Mouse (Mus musculus) kidney, adult 2 months (tissue): ENCODE results near the gene Gm10309. TPM values are rescaled to one million over a fixed set of nuclear protein-coding genes. Genes with fewer than 3 reads are reported as not detected.

Experiments
- DNase-seq: peaks from one replicate; pipeline ENCODE4 v3.0.0; 2021
- H3K27ac ChIP-seq: fragments of 200-500 bp; 2 replicates; pipeline ENCODE4 v1.5.1; 2012; ENCODE audit warnings: low read depth, low read length, control low read depth, inconsistent platforms; ENCODE audit not compliant: insufficient read depth
- H3K27me3 ChIP-seq: fragments of 200-500 bp; replicated peaks from 2 replicates; pipeline ENCODE4 v1.6.1; 2012; ENCODE audit warnings: mild to moderate bottlenecking, moderate library complexity, low read length, inconsistent platforms; ENCODE audit not compliant: control insufficient read depth, insufficient read depth
- H3K36me3 ChIP-seq: fragments of 200-500 bp; 2 replicates; pipeline ENCODE4 v1.6.1; 2012; ENCODE audit warnings: mild to moderate bottlenecking, moderate library complexity, low read length, inconsistent platforms; ENCODE audit not compliant: control insufficient read depth, insufficient read depth
- H3K4me1 ChIP-seq: fragments of 200-500 bp; 2 replicates; pipeline ENCODE4 v1.6.1; 2011; ENCODE audit warnings: low read length; ENCODE audit not compliant: control insufficient read depth, insufficient read depth
- H3K4me3 ChIP-seq: fragments of 200-500 bp; 2 replicates; pipeline ENCODE4 v1.5.1; 2011; ENCODE audit warnings: mild to moderate bottlenecking, low read depth, low read length, control low read depth; ENCODE audit not compliant: insufficient read depth
- CTCF ChIP-seq: fragments of 200-500 bp; conservative IDR thresholded peaks from 2 replicates; pipeline ENCODE4 v1.5.1; 2011; ENCODE audit warnings: low read depth, mild to moderate bottlenecking, control low read depth, low read length, moderate library complexity, mixed read lengths; ENCODE audit not compliant: insufficient read depth, insufficient read length
- POLR2A ChIP-seq: fragments of 200-500 bp; IDR thresholded peaks from one replicate; pipeline ENCODE4 v1.6.1; 2011; ENCODE audit warnings: low read depth, low read length, control low read depth
- WGBS: fragments of 180-500 bp; shearing (Covaris S2); methylation state at CpG from one replicate; pipeline ENCODE4 v1.1.7; 2018; 5-methylcytosine and 5-hydroxymethylcytosine counted together
- polyA plus RNA-seq: library from polyadenylated mRNA; depleted of rRNA; stranded (reverse); fragments of >200 nt; gene quantifications from 2 replicates; pipeline ENCODE4 v1.2.3, GENCODE M21; 2012

Gm10309 gene
- polyA plus RNA-seq, 1 experiment: 0.13 TPM

DNA sequence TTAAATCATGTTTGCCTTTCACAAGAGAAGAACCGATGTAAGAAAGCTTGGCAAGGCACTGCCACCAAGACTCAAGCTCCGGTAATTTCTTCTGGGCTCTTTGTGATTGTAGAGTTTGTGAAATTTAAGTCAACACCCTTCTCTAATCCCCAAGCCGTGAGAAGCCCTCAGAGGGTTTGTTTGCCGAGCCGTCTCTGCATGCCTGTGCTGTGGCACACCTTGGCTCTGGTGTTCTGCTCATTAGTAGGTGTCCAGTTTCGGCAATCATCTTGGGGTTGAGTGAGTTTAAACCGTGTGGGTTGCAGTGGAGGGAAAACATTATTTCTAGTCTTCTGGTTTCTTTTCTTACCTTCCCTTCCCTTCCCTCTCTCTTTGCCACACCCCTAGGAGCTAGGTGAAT, 21.0 kb upstream of the Gm10309 start:
- DNase-seq: no peak
- no peak overlapping the region for H3K27ac ChIP-seq
- TF ChIP-seq CTCF (no peak), POLR2A (no peak)
- no peak overlapping the region for H3K4me3 ChIP-seq
- H3K27me3 ChIP-seq: no peaks in the 10 kb centered on the region
- H3K36me3 ChIP-seq: no peaks in the 10 kb centered on the region
- peaks cover 9% of the 10 kb centered on the region for H3K4me1 ChIP-seq
- 80% methylated on average over 7 of the region's 7 CpGs for WGBS

DNA sequence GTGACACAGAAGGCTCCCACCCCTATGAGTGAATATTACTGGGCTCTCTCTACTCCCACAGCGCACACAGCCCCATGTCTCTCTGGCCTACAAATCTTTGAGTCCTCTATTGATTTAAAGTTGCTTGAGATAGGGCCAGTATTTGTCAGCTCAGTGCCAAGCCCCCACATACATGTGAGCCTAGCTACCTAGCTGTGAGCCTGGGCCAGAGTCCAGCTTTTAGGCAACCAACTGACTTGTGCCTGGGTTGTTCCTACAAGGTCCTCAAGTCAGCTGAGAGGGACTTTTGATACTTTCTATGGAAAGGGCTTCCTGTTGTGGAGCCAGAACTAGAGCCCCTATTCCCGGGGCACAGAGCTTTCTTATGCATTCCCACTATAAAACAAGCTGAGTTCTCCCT, 20.0 kb upstream of the Gm10309 start:
- no peak for DNase-seq
- Histone ChIP-seq H3K4me1 (peaks cover 6% of the 10 kb centered on the region), H3K27ac (no peak overlapping the region), H3K4me3 (no peak overlapping the region), H3K36me3 (no peaks in the 10 kb centered on the region), H3K27me3 (no peaks in the 10 kb centered on the region)
- 84% methylated on average over 2 of the region's 2 CpGs for WGBS
- TF ChIP-seq POLR2A (no peak), CTCF (no peak)

DNA sequence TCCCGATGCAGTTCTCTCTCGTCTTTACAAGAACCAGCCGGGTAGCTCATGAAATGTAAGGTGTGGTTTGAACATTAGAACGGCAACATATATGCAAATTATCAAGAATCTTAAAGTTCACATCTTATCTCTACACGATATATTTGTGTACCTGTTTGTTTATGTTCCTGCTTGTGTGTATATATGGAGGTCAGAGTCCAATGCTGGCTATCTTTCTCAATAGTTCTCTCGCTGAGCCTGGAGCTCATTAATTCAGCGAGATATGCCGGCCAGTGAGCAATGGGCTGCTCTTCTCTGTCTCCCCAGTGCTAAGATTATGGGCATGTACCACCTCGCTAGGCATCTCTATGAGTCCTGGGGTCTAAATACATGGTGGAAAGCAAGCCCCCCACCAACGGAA, 18.8 kb upstream of the Gm10309 start:
- WGBS: 98% methylated on average over 10 of the region's 10 CpGs
- TF ChIP-seq POLR2A (no peak), CTCF (no peak)
- no peaks in the 10 kb centered on the region for H3K36me3 ChIP-seq
- H3K27ac ChIP-seq: no peak overlapping the region
- DNase-seq: no peak
- H3K4me3 ChIP-seq: no peak overlapping the region
- peaks cover 1% of the 10 kb centered on the region; the same call in 1 of the 2 replicates for H3K4me1 ChIP-seq
- no peaks in the 10 kb centered on the region for H3K27me3 ChIP-seq

DNA sequence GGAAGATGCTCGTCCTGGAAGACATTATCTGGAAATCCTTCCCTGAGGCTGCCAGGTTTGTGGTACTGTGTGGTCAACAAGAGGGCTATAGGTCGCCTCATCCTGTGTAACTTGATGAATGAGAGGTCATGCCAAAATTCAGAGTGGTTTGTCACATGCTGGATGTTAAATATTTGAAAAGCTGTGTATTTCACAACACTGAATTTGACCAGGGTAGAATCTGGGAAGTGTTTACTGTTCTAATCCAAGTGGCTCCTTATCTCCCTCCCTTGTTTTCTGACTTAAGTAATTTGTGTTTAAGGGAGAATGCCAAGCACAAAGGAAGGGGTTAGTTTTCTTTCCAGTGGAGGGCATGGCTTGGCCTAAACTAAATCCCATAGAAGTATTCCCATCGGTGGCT, 18.3 kb upstream of the Gm10309 start:
- no peak overlapping the region for H3K27ac ChIP-seq
- TF ChIP-seq POLR2A (no peak), CTCF (no peak)
- 94% methylated on average over 3 of the region's 3 CpGs for WGBS

DNA sequence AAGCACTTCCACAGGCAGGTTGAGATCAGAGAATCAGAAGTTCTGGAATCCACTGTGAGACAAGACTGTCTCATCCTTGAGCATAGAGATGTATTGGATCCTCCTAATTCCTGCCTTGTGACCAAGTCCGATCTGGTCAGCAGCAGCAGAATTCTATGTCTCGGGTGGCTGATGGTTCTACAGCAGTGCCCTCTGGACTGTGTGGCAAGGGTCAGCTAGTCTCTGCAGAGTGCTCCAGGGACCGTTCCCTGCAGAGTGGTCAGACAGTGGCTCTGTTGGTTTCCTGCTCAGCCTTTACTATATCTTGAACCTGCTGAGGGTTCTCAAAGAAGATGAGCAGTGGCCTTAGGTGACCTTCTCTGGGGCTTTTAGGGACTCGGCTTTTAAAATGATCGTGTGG, 17.6 kb upstream of the Gm10309 start:
- no peaks in the 10 kb centered on the region for H3K36me3 ChIP-seq
- DNase-seq: peak; percentile 61
- H3K27ac ChIP-seq: no peak overlapping the region
- no peaks in the 10 kb centered on the region for H3K4me1 ChIP-seq
- H3K4me3 ChIP-seq: no peak overlapping the region
- no peaks in the 10 kb centered on the region for H3K27me3 ChIP-seq
- 68% methylated on average over 5 of the region's 5 CpGs for WGBS
- TF ChIP-seq CTCF (no peak), POLR2A (no peak)

More for the DNA sequence above, 18.3 kb upstream of the Gm10309 start:
- Histone ChIP-seq H3K36me3 (no peaks in the 10 kb centered on the region), H3K4me1 (no peaks in the 10 kb centered on the region), H3K27me3 (no peaks in the 10 kb centered on the region), H3K4me3 (no peak overlapping the region)
- DNase-seq: no peak

DNA sequence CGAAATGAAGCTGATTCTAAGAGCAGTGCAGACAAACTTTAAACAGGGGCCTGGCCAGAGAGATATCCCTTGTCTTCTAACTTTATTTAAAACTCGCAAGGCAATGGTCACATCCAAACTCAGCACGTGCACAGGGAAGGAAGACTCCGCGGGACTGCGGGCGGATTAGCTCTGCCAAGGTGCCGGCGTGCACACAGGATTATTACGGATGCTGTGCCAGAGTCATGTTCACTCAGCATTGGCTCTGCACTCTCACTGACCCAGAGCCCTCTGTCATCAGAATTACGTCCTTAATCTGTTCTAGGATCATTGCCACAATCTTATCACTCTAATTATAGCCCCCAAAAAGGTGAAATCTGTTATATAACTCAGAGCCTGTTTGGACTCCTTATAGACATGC, 16.2 kb upstream of the Gm10309 start:
- no peak for DNase-seq
- no peaks in the 10 kb centered on the region for H3K4me1 ChIP-seq
- H3K36me3 ChIP-seq: no peaks in the 10 kb centered on the region
- no peak overlapping the region for H3K4me3 ChIP-seq
- no peaks in the 10 kb centered on the region for H3K27me3 ChIP-seq
- no peak overlapping the region for H3K27ac ChIP-seq
- TF ChIP-seq POLR2A: no peak
- no peak for TF ChIP-seq CTCF
- WGBS: 90% methylated on average over 11 of the region's 11 CpGs

DNA sequence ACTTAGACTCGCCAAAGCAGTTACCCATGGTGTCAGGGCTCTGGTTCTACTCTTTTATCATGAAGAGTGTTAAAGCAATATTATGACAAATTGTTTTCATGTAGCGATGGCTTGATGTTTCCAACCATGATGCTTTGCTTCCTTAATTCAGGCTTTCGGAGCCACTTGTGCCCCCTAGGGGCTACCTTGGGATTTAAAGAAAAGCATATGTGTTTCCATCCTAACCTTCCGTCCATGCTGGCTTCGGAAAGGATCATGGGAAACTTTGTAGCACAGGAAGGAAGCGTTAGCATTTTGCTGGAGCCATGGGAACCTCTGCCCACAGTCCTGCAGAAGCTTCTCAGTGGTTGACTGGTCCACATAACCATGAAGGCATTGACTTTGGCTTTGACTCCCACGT, 13.6 kb upstream of the Gm10309 start:
- TF ChIP-seq CTCF: no peak
- no peak for TF ChIP-seq POLR2A

More for the DNA sequence above, 13.6 kb upstream of the Gm10309 start:
- 91% methylated on average over 7 of the region's 7 CpGs for WGBS
- no peak for DNase-seq
- Histone ChIP-seq H3K4me1 (no peaks in the 10 kb centered on the region; the same call in 1 of the 2 replicates), H3K4me3 (no peak overlapping the region), H3K27me3 (no peaks in the 10 kb centered on the region), H3K36me3 (no peaks in the 10 kb centered on the region), H3K27ac (no peak overlapping the region)
